Mouse (Mus musculus) mammary gland, adult 2 months (tissue): ENCODE data around the gene Gm1553. TPM values are rescaled to one million over a fixed set of nuclear protein-coding genes. Genes with fewer than 3 reads are reported as not detected.

Experiments
- polyA plus RNA-seq: library from polyadenylated mRNA; depleted of rRNA; stranded (reverse); fragments of >200 nt; gene quantifications from 2 replicates; pipeline ENCODE4 v1.2.3, GENCODE M21; 2012; ENCODE audit warnings: low replicate concordance; rRNA removed

Gm1553 gene
- not detected in 2 replicates for polyA plus RNA-seq

GRCm38 (mm10) chr10:82492518-82492917, at the start of gene Gm1553:
Gene Gm1553 (minus strand): TSS chr10:82492618.

Other genes starting within 250 kb of the Gm1553 start
- not detected in 2 replicates for gene 4932415D10Rik, start 176.0 kb downstream of the Gm1553 start, polyA plus RNA-seq
- gene Gm4924, start 138.4 kb downstream of the Gm1553 start, polyA plus RNA-seq: 0.05 and 0.56 TPM in 2 replicates
- 44.0 and 57.7 TPM in 2 replicates for gene 1190007I07Rik, start 130.6 kb upstream of the Gm1553 start, polyA plus RNA-seq
- 13.3 and 19.5 TPM in 2 replicates for gene Tdg, start 137.2 kb upstream of the Gm1553 start, polyA plus RNA-seq
- gene Glt8d2, start 198.0 kb upstream of the Gm1553 start, polyA plus RNA-seq: 4.5 and 7.9 TPM in 2 replicates
- 5.9 and 12.3 TPM in 2 replicates for gene Hcfc2, start 203.5 kb upstream of the Gm1553 start, polyA plus RNA-seq